Mouse (Mus musculus) skeletal muscle tissue, postnatal 0 days (tissue): ENCODE data around the gene Dynlt1a. TPM values are rescaled to one million over a fixed set of nuclear protein-coding genes. Genes with fewer than 3 reads are reported as not detected.

Experiments
- polyA plus RNA-seq: library from polyadenylated mRNA; unstranded; fragments of >200 nt; fragmentation: Nextera tagmentation; extraction: Ambion mirVana; gene quantifications from 2 replicates; pipeline ENCODE4 v1.2.1, GENCODE M21; 2015

The Dynlt1a gene
- polyA plus RNA-seq = 5.0 and 7.2 TPM in 2 replicates

DNA sequence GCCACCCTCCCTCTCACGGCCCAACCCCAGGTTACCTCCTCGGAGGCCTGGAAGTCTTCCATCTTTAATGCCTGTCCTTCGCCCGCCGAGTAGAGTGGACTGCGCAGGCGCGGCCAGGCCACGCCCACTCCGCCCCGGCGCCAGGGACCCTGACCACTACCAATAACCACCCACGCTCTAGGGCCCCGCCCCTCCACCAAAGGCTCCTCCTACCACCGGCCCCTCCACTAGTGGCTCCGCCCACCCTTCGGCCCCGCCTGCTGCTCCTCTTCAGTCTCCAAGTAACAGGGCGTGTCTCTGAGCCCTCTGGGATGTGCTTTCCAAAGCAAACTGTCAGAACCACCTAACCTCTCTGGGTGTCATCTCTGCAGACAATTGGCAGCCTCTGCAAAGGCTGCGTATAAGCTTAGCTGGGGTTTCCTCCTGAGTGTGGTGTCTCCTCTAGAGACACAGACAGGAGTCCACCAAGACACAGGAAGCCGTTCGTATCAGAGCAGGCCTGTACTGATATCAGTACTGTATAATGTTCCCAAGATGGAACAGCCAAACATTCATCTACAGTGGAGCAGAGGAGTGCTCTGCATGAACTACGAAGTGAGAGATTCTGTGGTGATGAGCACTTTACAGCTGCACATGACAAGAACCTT, at the start of gene Dynlt1a:
Gene Dynlt1a (minus strand): TSS at position 162 of the 647 bp plus-strand sequence.

DNA sequence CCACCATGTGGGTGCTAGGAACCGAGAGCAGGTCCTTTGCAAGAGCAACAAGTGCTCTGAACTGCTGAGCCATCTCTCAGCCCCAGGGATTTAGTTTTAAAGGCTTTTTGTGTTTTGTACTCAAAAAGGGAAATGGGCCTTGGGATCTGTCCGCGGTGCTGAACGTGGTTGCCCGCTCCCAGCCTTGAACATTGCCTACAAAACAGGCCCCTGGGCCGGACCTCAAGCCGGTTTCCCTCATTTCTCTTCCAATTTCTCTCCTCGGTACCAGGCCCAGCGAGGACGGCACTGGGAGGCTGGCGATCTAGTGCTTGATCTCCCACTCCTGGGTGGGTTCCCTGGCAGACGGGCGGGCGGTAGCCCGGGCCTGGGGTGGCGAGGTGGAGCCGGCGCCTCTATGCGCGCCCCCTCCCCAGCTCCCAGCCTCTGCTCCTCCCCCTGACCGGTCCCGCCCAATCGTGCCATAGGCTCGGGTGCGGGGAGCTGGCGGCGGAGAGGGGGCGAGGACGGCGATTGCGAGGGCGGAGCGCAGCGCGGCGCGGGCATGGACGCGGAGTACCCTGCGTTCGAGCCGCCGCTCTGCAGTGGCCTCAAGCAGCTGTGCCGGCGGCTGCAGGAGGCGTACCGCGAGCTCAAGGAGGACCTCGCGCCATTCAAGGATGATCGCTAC, 60.8 kb downstream of the Dynlt1a start, which contains the start of gene Tmem181a:
Gene Tmem181a (plus strand): TSS at position 461 of the 670 bp plus-strand sequence.

Other genes starting within 250 kb of the Dynlt1a start
- gene Serac1, start 237.8 kb downstream of the Dynlt1a start, polyA plus RNA-seq = 6.6 and 8.1 TPM in 2 replicates
- 147 and 156 TPM in 2 replicates for gene Gtf2h5, start 237.7 kb downstream of the Dynlt1a start, polyA plus RNA-seq
- gene Tulp4, start 211.1 kb downstream of the Dynlt1a start, polyA plus RNA-seq = 45.3 and 49.1 TPM in 2 replicates
- gene Tmem181a, start 60.6 kb downstream of the Dynlt1a start, polyA plus RNA-seq = 7.1 and 7.8 TPM in 2 replicates
- 475 and 506 TPM in 2 replicates for gene Dynlt1b, start 112.6 kb upstream of the Dynlt1a start, polyA plus RNA-seq